Comparison of ENCODE assay signal across 29 mouse cellular contexts in genomic region chr8:92921768-92922167, GRCm38 (mm10). TPM values are rescaled to one million over a fixed set of nuclear protein-coding genes. Genes with fewer than 3 reads are reported as not detected.
"Had no signal": no experiment of that assay in that cellular context is flagged by ENCODE, and none has a peak within 500 bp of the region (broad histone marks: within the 10 kb centered on the region; RNA-seq: fewer than 3 reads in every experiment).

No protein-coding gene starts in this region.

- H3K36me3 ChIP-seq: heart, embryonic 10.5 days; heart, embryonic 12.5 days; hindbrain, embryonic 10.5 days; hindbrain, embryonic 13.5 days; hindbrain, embryonic 15.5 days; intestine, embryonic 15.5 days; limb, embryonic 13.5 days; limb, embryonic 15.5 days; liver, embryonic 12.5 days had no signal

- H3K9me3 ChIP-seq: heart, embryonic 10.5 days; heart, embryonic 12.5 days; hindbrain, embryonic 10.5 days; hindbrain, embryonic 15.5 days; intestine, embryonic 15.5 days; limb, embryonic 13.5 days; limb, embryonic 15.5 days; liver, embryonic 12.5 days had no signal

- H3K27ac ChIP-seq: heart, embryonic 10.5 days; hindbrain, embryonic 10.5 days; hindbrain, embryonic 13.5 days; hindbrain, embryonic 15.5 days; intestine, embryonic 15.5 days; layer of hippocampus, adult 2 months; limb, embryonic 13.5 days; limb, embryonic 15.5 days; liver, embryonic 12.5 days; liver, embryonic 14.5 days had no signal

- H3K4me2 ChIP-seq: heart, embryonic 12.5 days; hindbrain, embryonic 13.5 days; hindbrain, embryonic 15.5 days; intestine, embryonic 15.5 days; limb, embryonic 13.5 days; limb, embryonic 15.5 days; liver, embryonic 12.5 days had no signal

- ATAC-seq: inflammation-experienced regulatory T-cells, adult 6 months; intestine, embryonic 15.5 days; intestine, postnatal 0 days; liver, embryonic 12.5 days had no signal

- H3K9ac ChIP-seq: heart, embryonic 12.5 days; hindbrain, embryonic 13.5 days; hindbrain, embryonic 15.5 days; intestine, embryonic 15.5 days; limb, embryonic 13.5 days; limb, embryonic 15.5 days; liver, embryonic 12.5 days; liver, embryonic 14.5 days had no signal

- DNase-seq: gastrocnemius, postnatal 10 days; gastrocnemius, postnatal 25 days; heart, adult 18-20 months; heart, postnatal 10 days; heart, postnatal 4 days; kidney, adult 18-20 months; kidney, adult 8-10 months; kidney, postnatal 10 days; kidney, postnatal 25 days; left cerebral cortex, postnatal 4 days had no signal

- H3K4me1 ChIP-seq: heart, embryonic 10.5 days; heart, embryonic 12.5 days; hindbrain, embryonic 10.5 days; hindbrain, embryonic 13.5 days; hindbrain, embryonic 15.5 days; intestine, embryonic 15.5 days; limb, embryonic 13.5 days; limb, embryonic 15.5 days; liver, embryonic 12.5 days had no signal

- H3K4me3 ChIP-seq: heart, embryonic 10.5 days; heart, embryonic 12.5 days; hindbrain, embryonic 10.5 days; hindbrain, embryonic 13.5 days; hindbrain, embryonic 15.5 days; intestine, embryonic 15.5 days; layer of hippocampus, adult 2 months; limb, embryonic 13.5 days; limb, embryonic 15.5 days; liver, embryonic 12.5 days had no signal

- H3K27me3 ChIP-seq: heart, embryonic 12.5 days; hindbrain, embryonic 13.5 days; hindbrain, embryonic 15.5 days; intestine, embryonic 15.5 days; limb, embryonic 13.5 days; limb, embryonic 15.5 days; liver, embryonic 12.5 days had no signal

RNA-seq across cellular contexts. Expression of gene Capns2, which starts 20.6 kb away (rescaled TPM):
- total RNA-seq: gastrocnemius, adult 18-20 months; gastrocnemius, postnatal 25 days; heart, adult 18-20 months; heart, adult 8-10 months; heart, postnatal 10 days; heart, postnatal 25 days had no signal
- polyA plus RNA-seq: inflammation-experienced regulatory T-cells, adult 6 months; intestine, embryonic 15.5 days; liver, adult 2 months; liver, embryonic 12.5 days had no signal

RNA-seq across cellular contexts. Expression of gene Slc6a2, which starts 38.1 kb away (rescaled TPM):
- total RNA-seq: granulocyte monocyte progenitor cell, adult 5-6 weeks; liver, adult 2 months had no signal
- polyA plus RNA-seq: heart, embryonic 14.5 days; inflammation-experienced regulatory T-cells, adult 6 months; intestine, postnatal 0 days; liver, adult 2 months; liver, embryonic 12.5 days had no signal
